Mouse (Mus musculus): ENCODE measurements around the gene Fads3. TPM values are rescaled to one million over a fixed set of nuclear protein-coding genes. Genes with fewer than 3 reads are reported as not detected.
A peak's percentile ranks its signal among the peaks of the same experiment; 100 is the strongest.

The Fads3 gene
- polyA plus RNA-seq, 1 experiment: 12.5 TPM

GRCm38 (mm10) chr19:10015442-10015841 is 25.9 kb upstream of the Fads3 start:
- 61% methylated on average over 4 of the region's 4 CpGs for WGBS
- TF ChIP-seq CTCF (IDR thresholded peaks at IDR 0.05; ENCODE audit: control insufficient read depth, insufficient read depth, low read length) (no peak), POLR2A (IDR thresholded peaks at IDR 0.05; ENCODE audit: borderline replicate concordance, control insufficient read depth, low read depth, low read length) (no peak)
- H3K4me1 ChIP-seq (ENCODE audit: control insufficient read depth, insufficient read depth, low read length): no peaks in the 10 kb centered on the region; the same call in 1 of the 2 replicates
- H3K4me3 ChIP-seq (replicated peaks; ENCODE audit: control insufficient read depth, low read depth, low read length): peak overlapping the region; percentile 82
- H3K27ac ChIP-seq (ENCODE audit: control insufficient read depth, insufficient read depth, low read depth, low read length, poor library complexity): peak overlapping the region; percentile 81

GRCm38 (mm10) chr19:10016151-10016550 is 25.2 kb upstream of the Fads3 start:
- TF ChIP-seq CTCF (IDR thresholded peaks at IDR 0.05; ENCODE audit: control insufficient read depth, insufficient read depth, low read length) (no peak), POLR2A (IDR thresholded peaks at IDR 0.05; ENCODE audit: borderline replicate concordance, control insufficient read depth, low read depth, low read length) (no peak)
- WGBS: 64% methylated on average over 4 of the region's 4 CpGs
- H3K4me1 ChIP-seq (ENCODE audit: control insufficient read depth, insufficient read depth, low read length): no peaks in the 10 kb centered on the region; the same call in 1 of the 2 replicates
- H3K4me3 ChIP-seq (replicated peaks; ENCODE audit: control insufficient read depth, low read depth, low read length): peak overlapping the region; percentile 82
- peak overlapping the region; percentile 81 for H3K27ac ChIP-seq (ENCODE audit: control insufficient read depth, insufficient read depth, low read depth, low read length, poor library complexity)

- Histone ChIP-seq H3K4me3 (replicated peaks; ENCODE audit: control insufficient read depth, low read depth, low read length) (peak overlapping the region; percentile 56), H3K4me1 (ENCODE audit: control insufficient read depth, insufficient read depth, low read length) (peaks cover 4% of the 10 kb centered on the region; the same call in 1 of the 2 replicates), H3K27ac (ENCODE audit: control insufficient read depth, insufficient read depth, low read depth, low read length, poor library complexity) (peak overlapping the region; percentile 71)
- TF ChIP-seq CTCF (IDR thresholded peaks at IDR 0.05; ENCODE audit: control insufficient read depth, insufficient read depth, low read length) (no peak), POLR2A (IDR thresholded peaks at IDR 0.05; ENCODE audit: borderline replicate concordance, control insufficient read depth, low read depth, low read length) (peak; percentile 67; the same call in 1 of the 2 replicates)
- 12% methylated on average over 44 of the region's 44 CpGs for WGBS
Observed at GRCm38 (mm10) chr19:10017637-10018526, 23.5 kb upstream of the Fads3 start.

GRCm38 (mm10) chr19:10018527-10018818 is 22.9 kb upstream of the Fads3 start:
- Histone ChIP-seq H3K27ac (ENCODE audit: control insufficient read depth, insufficient read depth, low read depth, low read length, poor library complexity) (no peak overlapping the region), H3K4me3 (replicated peaks; ENCODE audit: control insufficient read depth, low read depth, low read length) (peak overlapping the region; percentile 56), H3K4me1 (ENCODE audit: control insufficient read depth, insufficient read depth, low read length) (peaks cover 5% of the 10 kb centered on the region; the same call in 1 of the 2 replicates)
- WGBS: 3% methylated on average over 3 of the region's 3 CpGs
- TF ChIP-seq POLR2A (IDR thresholded peaks at IDR 0.05; ENCODE audit: borderline replicate concordance, control insufficient read depth, low read depth, low read length) (no peak), CTCF (IDR thresholded peaks at IDR 0.05; ENCODE audit: control insufficient read depth, insufficient read depth, low read length) (no peak)

GRCm38 (mm10) chr19:10019214-10019760 is 22.1 kb upstream of the Fads3 start:
- Histone ChIP-seq H3K4me1 (ENCODE audit: control insufficient read depth, insufficient read depth, low read length) (peaks cover 5% of the 10 kb centered on the region; the same call in 1 of the 2 replicates), H3K27ac (ENCODE audit: control insufficient read depth, insufficient read depth, low read depth, low read length, poor library complexity) (no peak overlapping the region; the same call in 1 of the 2 replicates), H3K4me3 (replicated peaks; ENCODE audit: control insufficient read depth, low read depth, low read length) (peak overlapping the region; percentile 21)
- TF ChIP-seq CTCF (IDR thresholded peaks at IDR 0.05; ENCODE audit: control insufficient read depth, insufficient read depth, low read length): no peak
- no peak for TF ChIP-seq POLR2A (IDR thresholded peaks at IDR 0.05; ENCODE audit: borderline replicate concordance, control insufficient read depth, low read depth, low read length)
- WGBS: 82% methylated on average over 4 of the region's 4 CpGs

GRCm38 (mm10) chr19:10021981-10022380 is 19.4 kb upstream of the Fads3 start:
- Histone ChIP-seq H3K27ac (ENCODE audit: control insufficient read depth, insufficient read depth, low read depth, low read length, poor library complexity) (no peak overlapping the region), H3K4me3 (replicated peaks; ENCODE audit: control insufficient read depth, low read depth, low read length) (no peak overlapping the region), H3K4me1 (ENCODE audit: control insufficient read depth, insufficient read depth, low read length) (peaks cover 5% of the 10 kb centered on the region; the same call in 1 of the 2 replicates)
- 35% methylated on average over 2 of the region's 2 CpGs for WGBS
- TF ChIP-seq POLR2A (IDR thresholded peaks at IDR 0.05; ENCODE audit: borderline replicate concordance, control insufficient read depth, low read depth, low read length) (no peak), CTCF (IDR thresholded peaks at IDR 0.05; ENCODE audit: control insufficient read depth, insufficient read depth, low read length) (no peak)

GRCm38 (mm10) chr19:10022414-10023303 is 18.7 kb upstream of the Fads3 start:
- 49% methylated on average over 5 of the region's 5 CpGs for WGBS
- Histone ChIP-seq H3K4me3 (replicated peaks; ENCODE audit: control insufficient read depth, low read depth, low read length) (no peak overlapping the region), H3K27ac (ENCODE audit: control insufficient read depth, insufficient read depth, low read depth, low read length, poor library complexity) (peak overlapping the region; percentile 39; the same call in 1 of the 2 replicates), H3K4me1 (ENCODE audit: control insufficient read depth, insufficient read depth, low read length) (peaks cover 5% of the 10 kb centered on the region; the same call in 1 of the 2 replicates)
- TF ChIP-seq CTCF (IDR thresholded peaks at IDR 0.05; ENCODE audit: control insufficient read depth, insufficient read depth, low read length): no peak
- TF ChIP-seq POLR2A (IDR thresholded peaks at IDR 0.05; ENCODE audit: borderline replicate concordance, control insufficient read depth, low read depth, low read length): no peak
